Mouse (Mus musculus): ENCODE measurements around the gene Procr. TPM values are rescaled to one million over a fixed set of nuclear protein-coding genes. Genes with fewer than 3 reads are reported as not detected.
A peak's percentile ranks its signal among the peaks of the same experiment; 100 is the strongest.
"Not testable (repeated sequence)": the region's sequence is repeated elsewhere in the genome, so short reads cannot be mapped to it uniquely, and the experiment has no call there.

Procr gene
- polyA plus RNA-seq, 1 experiment, result 2.4 TPM

DNA sequence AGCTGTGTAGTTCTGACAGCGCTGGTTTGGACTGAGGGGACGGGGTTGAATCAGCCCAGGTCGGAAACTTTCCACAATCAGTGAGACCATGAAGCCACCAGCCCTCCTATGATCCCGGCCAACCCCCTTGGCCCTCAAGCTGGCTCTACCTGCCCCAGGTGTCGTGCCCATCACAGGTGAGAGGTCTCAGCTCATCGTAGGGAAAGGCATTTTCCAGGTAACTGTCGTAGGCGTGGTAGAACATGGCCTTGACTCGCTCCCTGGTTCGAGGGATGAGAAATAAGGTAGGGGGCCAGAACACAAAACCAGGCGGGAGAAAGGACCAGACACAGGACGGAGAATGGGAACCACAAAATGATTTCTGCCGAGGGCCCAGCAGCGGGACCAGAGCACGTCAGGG, 22.2 kb upstream of the Procr start:
- no peak for DNase-seq (ENCODE audit: low read depth)
- TF ChIP-seq POLR2A (IDR thresholded peaks at IDR 0.05; ENCODE audit: borderline replicate concordance, extremely low read depth, insufficient read depth, insufficient read length, poor library complexity, severe bottlenecking) (no peak), CTCF (IDR thresholded peaks at IDR 0.05; ENCODE audit: borderline replicate concordance, extremely low read depth, insufficient read depth, insufficient read length) (no peak)

DNA sequence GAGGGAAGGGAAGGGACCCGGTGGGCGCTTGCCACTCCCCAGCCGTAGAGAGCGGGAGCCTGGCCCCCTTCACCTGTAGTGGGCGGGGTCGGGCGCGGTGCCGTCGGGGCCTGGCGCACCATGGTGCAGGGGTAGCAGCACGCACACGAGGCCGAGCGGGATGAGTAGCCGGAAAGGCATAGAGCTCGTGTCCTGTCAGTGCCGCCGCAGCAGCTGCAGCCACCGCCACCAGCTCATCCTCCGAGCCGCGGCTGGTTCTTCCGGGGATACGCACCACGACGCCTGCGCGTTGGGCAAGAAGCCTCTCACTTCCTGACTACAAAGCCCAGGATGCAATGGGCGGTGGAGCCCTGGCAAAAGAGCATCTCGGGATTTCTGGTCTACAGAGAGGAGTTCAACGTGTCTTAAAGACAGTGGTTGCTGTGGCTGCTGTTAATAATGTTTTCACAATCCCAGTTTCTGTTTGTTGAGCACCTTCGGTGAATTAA, 21.7 kb upstream of the Procr start, which contains the start of gene Edem2:
Gene Edem2 (minus strand): TSS at position 318 of the 488 bp plus-strand sequence.
- DNase-seq (ENCODE audit: low read depth), result peak; percentile 98
- TF ChIP-seq POLR2A (IDR thresholded peaks at IDR 0.05; ENCODE audit: borderline replicate concordance, extremely low read depth, insufficient read depth, insufficient read length, poor library complexity, severe bottlenecking), result peak; percentile 78; the same call in 1 of the 2 replicates
- TF ChIP-seq CTCF (IDR thresholded peaks at IDR 0.05; ENCODE audit: borderline replicate concordance, extremely low read depth, insufficient read depth, insufficient read length), result no peak

DNA sequence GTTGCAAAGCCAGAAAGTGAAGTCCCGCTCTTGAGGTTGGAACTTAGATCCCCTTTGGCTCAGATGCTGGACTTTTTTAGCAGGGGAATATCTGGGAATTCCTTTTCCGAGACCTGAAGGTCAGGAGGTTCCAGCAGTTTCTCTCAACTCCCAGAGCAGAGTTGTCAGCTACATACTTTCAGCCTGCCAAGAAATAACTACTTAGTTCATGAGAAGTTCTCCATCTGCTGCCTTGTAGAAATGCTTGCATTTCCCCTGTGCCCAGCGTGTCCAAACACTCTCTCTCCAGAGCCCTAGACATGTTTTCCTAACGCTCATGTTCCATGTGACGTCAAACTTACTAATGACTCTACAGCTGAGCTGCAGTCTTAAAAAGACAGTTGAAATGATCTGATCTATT, 15.8 kb upstream of the Procr start:
- TF ChIP-seq CTCF (IDR thresholded peaks at IDR 0.05; ENCODE audit: borderline replicate concordance, extremely low read depth, insufficient read depth, insufficient read length) (no peak), POLR2A (IDR thresholded peaks at IDR 0.05; ENCODE audit: borderline replicate concordance, extremely low read depth, insufficient read depth, insufficient read length, poor library complexity, severe bottlenecking) (no peak)
- DNase-seq (ENCODE audit: low read depth), result no peak

DNA sequence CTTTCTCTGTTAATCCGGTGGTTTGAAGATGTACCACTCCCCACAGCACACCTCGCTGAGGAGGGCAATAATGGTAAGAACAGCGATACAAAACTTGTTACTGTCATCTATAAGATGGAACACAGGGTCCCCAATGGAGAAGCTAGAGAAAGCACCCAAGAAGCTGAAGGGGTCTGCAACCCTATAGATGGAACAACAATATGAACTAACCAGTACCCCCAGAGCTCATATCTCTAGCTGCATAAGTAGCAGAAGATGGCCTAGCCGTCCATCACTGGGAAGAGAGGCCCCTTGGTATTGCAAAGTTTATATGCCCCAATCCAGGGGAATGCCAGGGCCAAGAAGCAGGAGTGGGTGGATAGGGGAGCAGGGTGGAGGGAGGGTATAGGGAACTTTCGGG, 15.2 kb upstream of the Procr start, which contains the start of gene Gm17581:
Gene Gm17581 (minus strand): TSS at position 101 of the 400 bp plus-strand sequence.
- not testable (repeated sequence) for DNase-seq (ENCODE audit: low read depth)

DNA sequence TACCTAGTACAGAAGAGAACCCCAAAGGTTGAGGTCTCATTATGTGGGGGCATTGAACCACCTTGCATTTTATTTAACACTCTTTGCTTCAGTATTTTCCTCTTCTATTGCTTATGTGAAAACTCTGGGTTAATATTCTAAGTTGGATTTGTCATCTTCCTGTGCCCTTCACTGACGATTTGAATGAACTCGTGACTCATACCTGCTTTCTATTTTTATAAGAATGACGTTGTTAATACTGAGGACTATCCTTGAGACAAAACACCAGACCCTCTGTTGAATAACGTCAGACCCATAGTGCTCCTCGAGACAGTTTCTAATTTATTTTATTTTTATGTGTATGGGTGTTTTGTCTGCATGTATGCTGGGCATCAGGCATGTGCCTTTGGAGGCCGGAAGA, 14.0 kb upstream of the Procr start:
- no peak for DNase-seq (ENCODE audit: low read depth)
- TF ChIP-seq CTCF (IDR thresholded peaks at IDR 0.05; ENCODE audit: borderline replicate concordance, extremely low read depth, insufficient read depth, insufficient read length) (no peak), POLR2A (IDR thresholded peaks at IDR 0.05; ENCODE audit: borderline replicate concordance, extremely low read depth, insufficient read depth, insufficient read length, poor library complexity, severe bottlenecking) (no peak)

DNA sequence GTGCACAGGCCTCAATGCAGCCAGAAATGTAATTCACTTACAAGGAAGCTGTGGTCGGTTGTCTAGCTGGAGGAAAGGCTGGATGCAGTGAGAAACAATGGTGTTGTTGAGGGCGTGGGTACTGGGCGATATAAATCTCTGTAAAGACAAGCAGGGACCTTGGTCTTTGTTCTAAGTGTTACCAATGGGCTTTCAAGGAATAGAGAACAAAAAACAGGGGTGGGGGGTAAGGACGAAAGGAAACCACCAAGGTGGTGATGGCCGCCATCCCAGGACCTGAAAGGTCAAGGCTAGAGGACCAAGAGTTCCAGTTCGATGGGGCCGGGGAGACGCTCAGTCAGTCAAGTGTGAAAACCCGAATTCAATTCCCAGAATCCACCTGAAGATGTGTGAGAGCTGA, 13.1 kb upstream of the Procr start:
- TF ChIP-seq CTCF (IDR thresholded peaks at IDR 0.05; ENCODE audit: borderline replicate concordance, extremely low read depth, insufficient read depth, insufficient read length) (no peak), POLR2A (IDR thresholded peaks at IDR 0.05; ENCODE audit: borderline replicate concordance, extremely low read depth, insufficient read depth, insufficient read length, poor library complexity, severe bottlenecking) (no peak)
- no peak for DNase-seq (ENCODE audit: low read depth)

DNA sequence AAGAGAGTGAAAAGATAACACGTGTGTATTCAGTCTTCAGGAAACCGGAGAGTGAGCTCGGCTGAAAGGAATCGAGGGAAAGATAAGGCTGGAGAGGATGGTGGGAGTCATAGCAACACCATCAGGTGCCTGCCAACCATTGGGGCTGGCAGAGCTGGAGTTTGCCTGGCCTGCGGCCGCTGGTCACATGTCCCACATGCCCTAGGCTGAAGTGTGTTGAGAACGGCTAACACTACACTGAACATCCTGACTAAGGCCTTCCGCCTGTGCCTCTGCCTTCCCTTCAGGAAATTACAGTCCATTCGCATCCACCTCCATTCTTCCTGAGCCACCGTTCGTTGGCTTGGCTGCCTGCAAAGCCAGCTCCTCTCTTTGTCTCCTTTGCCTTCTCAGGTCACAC, 8.7 kb upstream of the Procr start:
- TF ChIP-seq CTCF (IDR thresholded peaks at IDR 0.05; ENCODE audit: borderline replicate concordance, extremely low read depth, insufficient read depth, insufficient read length), result no peak
- TF ChIP-seq POLR2A (IDR thresholded peaks at IDR 0.05; ENCODE audit: borderline replicate concordance, extremely low read depth, insufficient read depth, insufficient read length, poor library complexity, severe bottlenecking), result no peak
- DNase-seq (ENCODE audit: low read depth), result no peak

DNA sequence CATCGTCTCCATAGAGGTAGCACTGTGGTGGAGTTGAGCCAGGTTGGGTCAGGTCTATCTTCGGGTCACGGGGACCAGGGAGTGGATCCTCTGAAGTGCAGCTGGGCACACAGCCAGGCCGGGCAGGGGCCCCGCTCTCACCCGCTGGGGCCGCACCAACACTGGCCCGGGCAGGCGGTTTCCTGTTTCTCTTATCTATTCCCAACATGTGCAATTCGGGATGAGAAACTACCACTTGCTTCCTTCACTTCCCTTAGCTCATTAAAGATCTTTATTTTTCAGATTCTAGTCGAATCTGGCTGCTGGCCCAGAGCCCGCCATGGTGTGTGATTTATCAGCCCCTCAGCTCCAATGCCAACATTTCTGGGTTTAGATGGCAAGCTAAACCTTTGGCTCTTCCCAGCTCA, 8.0 kb upstream of the Procr start:
- peak; percentile 47 for DNase-seq (ENCODE audit: low read depth)
- TF ChIP-seq POLR2A (IDR thresholded peaks at IDR 0.05; ENCODE audit: borderline replicate concordance, extremely low read depth, insufficient read depth, insufficient read length, poor library complexity, severe bottlenecking), result no peak
- no peak for TF ChIP-seq CTCF (IDR thresholded peaks at IDR 0.05; ENCODE audit: borderline replicate concordance, extremely low read depth, insufficient read depth, insufficient read length)

DNA sequence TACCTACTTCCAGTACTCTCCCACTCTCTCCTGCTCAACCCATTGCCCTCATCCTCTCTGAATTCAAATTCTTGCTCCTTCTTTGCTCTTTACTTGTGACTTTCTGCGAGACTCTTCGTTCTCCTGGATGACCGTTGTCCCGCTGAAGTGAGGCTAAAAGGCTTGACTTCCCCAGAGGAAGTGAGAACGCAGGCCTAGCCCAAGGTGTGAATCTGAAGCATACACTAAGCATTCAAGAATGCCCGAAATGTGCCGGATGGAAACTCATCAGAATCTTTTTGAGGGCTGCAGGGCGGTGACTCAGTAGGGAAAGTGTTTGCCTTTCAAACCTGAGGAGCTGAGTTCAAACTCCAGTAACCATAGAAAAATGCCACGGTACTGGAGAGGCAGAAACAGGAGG, 7.6 kb upstream of the Procr start:
- TF ChIP-seq POLR2A (IDR thresholded peaks at IDR 0.05; ENCODE audit: borderline replicate concordance, extremely low read depth, insufficient read depth, insufficient read length, poor library complexity, severe bottlenecking) (no peak), CTCF (IDR thresholded peaks at IDR 0.05; ENCODE audit: borderline replicate concordance, extremely low read depth, insufficient read depth, insufficient read length) (no peak)

DNA sequence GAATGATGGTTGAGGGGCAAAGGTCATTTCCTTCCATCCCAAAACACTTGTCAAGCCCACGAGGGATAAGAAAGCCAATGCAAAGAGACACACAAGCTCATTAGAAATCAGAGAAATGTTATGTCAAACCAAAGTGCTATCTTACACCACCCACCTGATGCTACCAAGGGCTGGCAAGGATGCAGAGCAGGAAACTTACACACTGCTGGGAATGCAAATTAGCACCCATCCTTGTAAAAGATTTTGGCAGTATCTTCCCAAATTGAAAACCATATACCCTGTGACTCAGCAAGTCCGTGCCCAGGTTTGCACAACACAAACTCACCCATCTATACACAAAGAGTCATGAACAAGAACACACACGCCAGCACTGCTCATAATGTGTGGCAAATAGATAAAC, 5.4 kb upstream of the Procr start:
- TF ChIP-seq POLR2A (IDR thresholded peaks at IDR 0.05; ENCODE audit: borderline replicate concordance, extremely low read depth, insufficient read depth, insufficient read length, poor library complexity, severe bottlenecking) (no peak), CTCF (IDR thresholded peaks at IDR 0.05; ENCODE audit: borderline replicate concordance, extremely low read depth, insufficient read depth, insufficient read length) (no peak)
- no peak for DNase-seq (ENCODE audit: low read depth)

More for the DNA sequence above, 7.6 kb upstream of the Procr start:
- no peak for DNase-seq (ENCODE audit: low read depth)

DNA sequence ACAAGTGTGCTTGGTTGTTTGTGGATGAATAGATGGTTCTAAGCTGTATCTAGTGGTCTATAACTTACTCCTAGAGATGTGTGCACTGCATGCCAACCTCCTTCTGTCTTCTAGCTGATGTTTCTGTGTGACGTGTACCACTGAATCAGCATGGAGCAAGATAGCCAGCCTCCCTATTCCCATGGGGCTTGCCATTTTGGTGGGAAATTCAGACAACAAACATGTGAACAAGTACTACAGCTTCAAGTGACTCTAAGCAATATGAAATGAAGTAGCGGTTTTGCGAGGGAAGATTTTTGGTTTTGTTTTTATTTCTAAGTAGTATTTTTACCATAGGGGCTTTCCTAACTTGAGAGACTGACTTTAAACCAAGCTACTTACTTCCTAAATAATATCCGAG, 1.5 kb upstream of the Procr start:
- no peak for TF ChIP-seq CTCF (IDR thresholded peaks at IDR 0.05; ENCODE audit: borderline replicate concordance, extremely low read depth, insufficient read depth, insufficient read length)
- TF ChIP-seq POLR2A (IDR thresholded peaks at IDR 0.05; ENCODE audit: borderline replicate concordance, extremely low read depth, insufficient read depth, insufficient read length, poor library complexity, severe bottlenecking), result no peak
- no peak for DNase-seq (ENCODE audit: low read depth)

DNA sequence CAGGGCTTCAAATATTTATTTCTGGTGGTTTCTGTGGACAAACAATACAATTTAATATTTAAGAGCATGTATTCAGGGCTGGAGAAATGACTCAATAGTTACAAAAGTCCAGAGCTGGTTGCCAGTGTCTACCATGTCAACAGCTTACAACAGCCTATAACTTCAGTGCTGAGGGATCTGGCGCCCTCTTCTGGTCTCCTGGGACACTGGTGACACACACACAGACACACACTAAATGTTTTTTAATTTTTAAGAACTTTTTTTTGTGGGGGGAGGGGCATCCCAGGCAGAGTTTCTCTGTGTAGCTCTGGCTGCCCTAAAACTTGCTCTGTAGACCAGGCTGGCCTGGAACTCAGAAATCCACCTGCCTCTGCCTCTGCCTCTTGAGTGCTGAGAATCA, 4.8 kb downstream of the Procr start:
- peak; percentile 37 for DNase-seq (ENCODE audit: low read depth)
- no peak for TF ChIP-seq POLR2A (IDR thresholded peaks at IDR 0.05; ENCODE audit: borderline replicate concordance, extremely low read depth, insufficient read depth, insufficient read length, poor library complexity, severe bottlenecking)
- TF ChIP-seq CTCF (IDR thresholded peaks at IDR 0.05; ENCODE audit: borderline replicate concordance, extremely low read depth, insufficient read depth, insufficient read length), result peak; percentile 52; the same call in 1 of the 2 replicates
